Mouse (Mus musculus) limb, embryonic 10.5 days (tissue): ENCODE data around the gene Btbd35f14. TPM values are rescaled to one million over a fixed set of nuclear protein-coding genes. Genes with fewer than 3 reads are reported as not detected.
"Not testable (repeated sequence)": the region's sequence is repeated elsewhere in the genome, so short reads cannot be mapped to it uniquely, and the experiment has no call there.

Experiments
- DNase-seq: peaks from one replicate; pipeline ENCODE4 v3.0.0-alpha.2; 2017; ENCODE audit warnings: low spot score
- H3K27ac ChIP-seq: fragments of 300-500 bp; sonication (generic); 2 replicates; pipeline ENCODE4 v1.5.1; 2016; ENCODE audit warnings: mild to moderate bottlenecking
- H3K27me3 ChIP-seq: fragments of 300-500 bp; sonication (generic); 2 replicates; pipeline ENCODE4 v1.6.1; 2016; ENCODE audit warnings: low read depth, mild to moderate bottlenecking; ENCODE audit not compliant: poor library complexity, severe bottlenecking
- H3K36me3 ChIP-seq: fragments of 300-500 bp; sonication (generic); 2 replicates; pipeline ENCODE4 v1.6.1; 2016; ENCODE audit warnings: mild to moderate bottlenecking, moderate library complexity
- H3K4me1 ChIP-seq: fragments of 300-500 bp; sonication (generic); 2 replicates; pipeline ENCODE4 v1.6.1; 2016
- H3K4me3 ChIP-seq: fragments of 300-500 bp; sonication (generic); 2 replicates; pipeline ENCODE4 v1.5.1; 2016; ENCODE audit warnings: mild to moderate bottlenecking, moderate library complexity
- H3K9me3 ChIP-seq: fragments of 300-500 bp; sonication (generic); replicated peaks from 2 replicates; pipeline ENCODE4 v1.6.1; 2016; ENCODE audit warnings: mild to moderate bottlenecking
- WGBS: fragments of 180-500 bp; shearing (Covaris S2); methylation state at CpG from one replicate; pipeline ENCODE4 v1.1.7; 2016; 5-methylcytosine and 5-hydroxymethylcytosine counted together
- polyA plus RNA-seq: library from polyadenylated mRNA; unstranded; fragments of >200 nt; fragmentation: Nextera tagmentation; extraction: Ambion mirVana; gene quantifications from 2 replicates; pipeline ENCODE4 v1.2.1, GENCODE M21; 2016

Gene Btbd35f14
- polyA plus RNA-seq, result not detected in 2 replicates

- no CpG with 5 or more reads among the region's 3 CpGs for WGBS
- not testable (repeated sequence) for H3K27ac ChIP-seq, H3K27me3 ChIP-seq, H3K4me1 ChIP-seq, H3K36me3 ChIP-seq, H3K9me3 ChIP-seq, H3K4me3 ChIP-seq, DNase-seq
These were observed at the start of gene Btbd35f14 for GRCm38 (mm10) chrX:33702249-33702648. Btbd35f14 (minus strand) TSS chrX:33702349.

DNA sequence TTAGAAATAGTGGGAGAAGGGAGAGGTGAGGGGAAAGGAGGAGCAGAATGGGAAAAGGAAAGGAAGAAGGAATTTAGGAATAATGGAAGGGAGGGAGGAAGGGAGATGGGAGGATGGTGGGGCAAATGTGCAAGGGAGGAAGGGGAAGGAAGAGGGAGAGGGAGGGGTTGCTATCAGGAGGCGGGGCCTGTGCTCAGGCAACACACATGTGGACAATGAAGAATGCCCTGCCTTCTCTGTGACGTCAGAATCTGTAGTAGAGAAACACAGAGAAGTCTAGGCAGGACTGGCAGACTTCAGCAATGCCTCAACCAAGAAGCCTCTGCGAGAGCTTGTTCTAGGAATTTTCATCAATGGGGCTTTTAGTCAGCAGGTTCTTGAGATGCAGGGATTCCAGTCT lies 45.3 kb downstream of the Btbd35f14 start, which contains the start of gene Btbd35f13:
Gene Btbd35f13, plus strand, starts transcription at position 301 of the 400 bp plus-strand sequence.
- not testable (repeated sequence) for H3K4me3 ChIP-seq, H3K4me1 ChIP-seq, DNase-seq, H3K27me3 ChIP-seq, H3K9me3 ChIP-seq, H3K36me3 ChIP-seq, H3K27ac ChIP-seq
- 64% methylated on average over 3 of the region's 3 CpGs for WGBS

Other genes starting within 250 kb of the Btbd35f14 start
- not detected in 2 replicates for gene Btbd35f15, start 125.0 kb downstream of the Btbd35f14 start, polyA plus RNA-seq
- gene Btbd35f13, start 45.2 kb downstream of the Btbd35f14 start, polyA plus RNA-seq, result not detected in 2 replicates